In the genomic region with DNA sequence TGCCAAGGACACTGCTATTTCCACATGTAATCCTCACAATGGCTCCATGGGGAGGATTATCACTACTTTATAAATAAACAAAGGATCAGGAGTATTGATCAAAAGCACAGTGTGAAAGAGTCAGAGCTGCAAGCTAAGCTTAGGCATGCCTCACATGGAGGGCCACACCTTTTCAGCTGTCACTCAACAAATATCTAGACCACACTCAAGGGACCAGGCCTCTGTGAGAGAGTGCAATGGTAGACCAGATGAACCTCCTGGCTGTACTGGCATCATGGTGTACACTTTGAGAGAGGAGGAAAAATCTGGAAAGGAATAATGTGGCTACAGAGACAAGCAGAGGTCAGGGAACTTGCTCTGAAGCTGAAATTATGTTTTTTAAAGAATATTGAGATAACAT, we compare ENCODE assay signal across 24 mouse cellular contexts.
"Had no signal": no experiment of that assay in that cellular context is flagged by ENCODE, and none has a peak within 500 bp of the region (broad histone marks: within the 10 kb centered on the region; RNA-seq: fewer than 3 reads in every experiment).

No protein-coding gene starts in this region.

- H3K9ac ChIP-seq: limb, embryonic 13.5 days; lung, embryonic 14.5 days; midbrain, embryonic 12.5 days; neural tube, embryonic 13.5 days had no signal

- H3K4me2 ChIP-seq: limb, embryonic 13.5 days; lung, embryonic 14.5 days; midbrain, embryonic 12.5 days; neural tube, embryonic 13.5 days had no signal

- H3K27ac ChIP-seq: hindbrain, postnatal 0 days; layer of hippocampus, adult 2 months; limb, embryonic 10.5 days; limb, embryonic 13.5 days; midbrain, embryonic 12.5 days; neural tube, embryonic 13.5 days; stomach, postnatal 0 days had no signal

- H3K9me3 ChIP-seq: limb, embryonic 10.5 days; limb, embryonic 13.5 days; midbrain, embryonic 12.5 days; neural tube, embryonic 13.5 days had no signal

- H3K27me3 ChIP-seq: limb, embryonic 13.5 days; neural tube, embryonic 13.5 days had no signal

- ATAC-seq: hindbrain, postnatal 0 days; inflammation-experienced regulatory T-cells, adult 6 months; intestine, embryonic 16.5 days; midbrain, embryonic 16.5 days had no signal

- H3K4me3 ChIP-seq: layer of hippocampus, adult 2 months; limb, embryonic 10.5 days; limb, embryonic 13.5 days; midbrain, embryonic 12.5 days; myocyte; neural tube, embryonic 13.5 days had no signal

- DNase-seq: kidney, adult 18-20 months; kidney, adult 9 months; kidney, postnatal 14 days; layer of hippocampus, adult 9-11 months; lung, embryonic 14.5 days; lung, postnatal 10 days; lung, postnatal 36 days; right cerebral cortex, adult 18-20 months; right cerebral cortex, postnatal 14 days; right cerebral cortex, postnatal 4 days; thymus, adult 2 months; thymus, postnatal 14 days; thymus, postnatal 4 days had no signal

- H3K36me3 ChIP-seq: limb, embryonic 10.5 days; limb, embryonic 13.5 days; midbrain, embryonic 12.5 days; neural tube, embryonic 13.5 days had no signal

- H3K4me1 ChIP-seq: limb, embryonic 10.5 days; limb, embryonic 13.5 days; midbrain, embryonic 12.5 days; neural tube, embryonic 13.5 days had no signal
